ENCODE assay signal across 17 mouse cellular contexts in genomic region chrX:6482268-6482667, GRCm38 (mm10).
A peak's percentile ranks its signal among the peaks of the same experiment; 100 is the strongest.
DNase-seq lines count a peak whose midpoint lies in the region; ATAC-seq and TF ChIP-seq lines count a peak whose summit lies in the region.
"Had no signal": no experiment of that assay in that cellular context is flagged by ENCODE, and none has a peak within 500 bp of the region (broad histone marks: within the 10 kb centered on the region; RNA-seq: fewer than 3 reads in every experiment).

No protein-coding gene starts in this region.

- POLR2A ChIA-PET in Patski (lab: Charles Lee): no interaction called here

- H3K4me2 ChIP-seq in heart, postnatal 0 days (ENCODE audit: low read depth, low read length): no peak overlapping the region
- H3K4me2 ChIP-seq in heart, embryonic 11.5 days: no peak overlapping the region
- no peak overlapping the region for H3K4me2 ChIP-seq in CH12.LX (ENCODE audit: insufficient read depth, low read depth, poor library complexity, severe bottlenecking)
- H3K4me2 ChIP-seq: embryonic facial prominence, embryonic 15.5 days; limb, embryonic 15.5 days; liver, embryonic 15.5 days; neural tube, embryonic 13.5 days had no signal

- H3K9me3 ChIP-seq in heart, postnatal 0 days (replicated peaks; ENCODE audit: control insufficient read depth, low read length): no peaks in the 10 kb centered on the region
- no peaks in the 10 kb centered on the region for H3K9me3 ChIP-seq in heart, embryonic 11.5 days (replicated peaks; ENCODE audit: control insufficient read depth, low read length)
- H3K9me3 ChIP-seq in CH12.LX (replicated peaks; ENCODE audit: low read length): no peaks in the 10 kb centered on the region
- H3K9me3 ChIP-seq: embryonic facial prominence, embryonic 15.5 days; forebrain, embryonic 10.5 days; limb, embryonic 15.5 days; liver, embryonic 15.5 days; neural tube, embryonic 13.5 days had no signal

- in situ Hi-C loops in CH12.LX (cut with MboI; ENCODE audit: low pct_ligation_motif_present, low pct_unique_long_range_greater_than_20kb, low sequenced_read_pairs) (loop anchor here (25.0 kb wide), 1 partner anchor 220 kb away; no protein-coding TSS in a partner anchor), Patski (cut with MboI; ENCODE audit: low pct_unique_long_range_greater_than_20kb) (no loop called here)

- no peaks in the 10 kb centered on the region for H3K79me2 ChIP-seq in CH12.LX (replicated peaks; ENCODE audit: control insufficient read depth, extremely low read depth, insufficient read depth, poor library complexity, severe bottlenecking)

- H3K9ac ChIP-seq in heart, postnatal 0 days (replicated peaks; ENCODE audit: low read depth, low read length): no peak overlapping the region
- H3K9ac ChIP-seq in heart, embryonic 11.5 days (ENCODE audit: low read depth, low read length): no peak overlapping the region
- H3K9ac ChIP-seq in CH12.LX (ENCODE audit: insufficient read depth, low read depth): no peak overlapping the region
- H3K9ac ChIP-seq: embryonic facial prominence, embryonic 15.5 days; limb, embryonic 15.5 days; liver, embryonic 15.5 days; neural tube, embryonic 13.5 days had no signal

- WGBS in heart, postnatal 0 days: 70% methylated on average over 4 of the region's 4 CpGs
- 68% methylated on average over 4 of the region's 4 CpGs for WGBS in heart, embryonic 11.5 days (ENCODE audit: insufficient replicate concordance)

- peak; percentile 24 for TF ChIP-seq RAD21 in CH12.LX (IDR thresholded peaks at IDR 0.05; ENCODE audit: low read depth, low read length)

- H3K27me3 ChIP-seq in heart, postnatal 0 days (ENCODE audit: control insufficient read depth, insufficient read depth, low read length): no peaks in the 10 kb centered on the region
- H3K27me3 ChIP-seq in heart, embryonic 11.5 days (ENCODE audit: control insufficient read depth, insufficient read depth, low read length): no peaks in the 10 kb centered on the region
- no peaks in the 10 kb centered on the region for H3K27me3 ChIP-seq in CH12.LX (replicated peaks)
- no peaks in the 10 kb centered on the region for H3K27me3 ChIP-seq in Patski
- H3K27me3 ChIP-seq: embryonic facial prominence, embryonic 15.5 days; limb, embryonic 15.5 days; liver, embryonic 15.5 days; neural tube, embryonic 13.5 days had no signal

- H3K4me3 ChIP-seq in heart, postnatal 0 days (ENCODE audit: low read depth, low read length): no peak overlapping the region
- H3K4me3 ChIP-seq in heart, embryonic 11.5 days (ENCODE audit: low read depth, low read length): no peak overlapping the region
- H3K4me3 ChIP-seq in left cerebral cortex, adult 2 months: no peak overlapping the region
- H3K4me3 ChIP-seq in CH12.LX (replicated peaks in 1 of 3; ENCODE audit: low read depth in 2 of 3, low read length in 2 of 3, poor library complexity in 1 of 3): no peak overlapping the region
- H3K4me3 ChIP-seq: embryonic facial prominence, embryonic 15.5 days; forebrain, embryonic 10.5 days; limb, embryonic 15.5 days; liver, embryonic 15.5 days; neural tube, embryonic 13.5 days had no signal

- no peak overlapping the region for H3K27ac ChIP-seq in heart, postnatal 0 days (ENCODE audit: low read depth)
- no peak overlapping the region for H3K27ac ChIP-seq in heart, embryonic 11.5 days (ENCODE audit: low read depth, low read length)
- H3K27ac ChIP-seq in left cerebral cortex, adult 2 months: no peak overlapping the region
- H3K27ac ChIP-seq in CH12.LX (ENCODE audit: insufficient read depth, low read depth): no peak overlapping the region
- H3K27ac ChIP-seq: embryonic facial prominence, embryonic 15.5 days; forebrain, embryonic 10.5 days; limb, embryonic 15.5 days; liver, embryonic 15.5 days; neural tube, embryonic 13.5 days had no signal

- TF ChIP-seq POLR2A in CH12.LX (IDR thresholded peaks at IDR 0.05; ENCODE audit: low read depth, low read length): no peak

- DNase-seq in heart, postnatal 0 days (ENCODE audit: low spot score): no peak
- no peak for DNase-seq in left cerebral cortex, adult 2 months (ENCODE audit: extremely low spot score in 1 of 2, low spot score in 2 of 2)
- no peak for DNase-seq in left cerebral cortex, postnatal 25 days (ENCODE audit: low spot score in 2 of 2)
- DNase-seq in CH12.LX (ENCODE audit: extremely low read depth) (no peak), Patski (ENCODE audit: low read depth, low spot score) (no peak)
- DNase-seq in yolk sac, embryonic 10.5 days (ENCODE audit: low spot score): no peak
- DNase-seq: heart, adult 11 months; layer of hippocampus, postnatal 36 days; lung, postnatal 4 days; thymus, postnatal 36 days had no signal

- dilution Hi-C loops in CH12.LX (cut with MboI; ENCODE audit: extremely low pct_ligation_motif_present, extremely low pct_unique_long_range_greater_than_20kb, low sequenced_read_pairs): no loop called here

- no peak for ATAC-seq in heart, postnatal 0 days (ENCODE audit: insufficient read depth, low read depth)
- ATAC-seq in heart, embryonic 11.5 days (replicated peaks; ENCODE audit: insufficient number of reproducible peaks, low FRiP score, low TSS enrichment): no peak
- ATAC-seq in Patski: no peak
- ATAC-seq: inflammation-experienced regulatory T-cells, adult 6 months had no signal

- intact Hi-C loops in left cerebral cortex, adult 2 months (cut with DNase I): no loop called here
- intact Hi-C loops in left cerebral cortex, postnatal 25 days (cut with DNase I): no loop called here

- TF ChIP-seq EP300 in heart, postnatal 0 days (IDR thresholded peaks at IDR 0.05; ENCODE audit: low read depth): no peak
- TF ChIP-seq EP300 in CH12.LX (IDR thresholded peaks at IDR 0.05; ENCODE audit: low read length): no peak

- H3K36me3 ChIP-seq in heart, postnatal 0 days (replicated peaks; ENCODE audit: control insufficient read depth, insufficient read depth, low read length): no peaks in the 10 kb centered on the region
- H3K36me3 ChIP-seq in heart, embryonic 11.5 days (ENCODE audit: control insufficient read depth, insufficient read depth, low read length): no peaks in the 10 kb centered on the region
- no peaks in the 10 kb centered on the region for H3K36me3 ChIP-seq in CH12.LX (replicated peaks in 1 of 2; ENCODE audit: control insufficient read depth in 1 of 2, insufficient read depth in 1 of 2, low read length in 1 of 2)
- H3K36me3 ChIP-seq: embryonic facial prominence, embryonic 15.5 days; forebrain, embryonic 10.5 days; limb, embryonic 15.5 days; liver, embryonic 15.5 days; neural tube, embryonic 13.5 days had no signal

- CTCF ChIA-PET in Patski (lab: Charles Lee): interaction anchor here (0.8 to 2.7 kb wide), 5 partner anchors 13 to 200 kb away, joined by 3 to 10 read pairs (median 7); no protein-coding TSS in a partner anchor

- peak; percentile 32 for TF ChIP-seq CTCF in heart, postnatal 0 days (IDR thresholded peaks at IDR 0.05; ENCODE audit: low read depth)
- peak; percentile 32 for TF ChIP-seq CTCF in left cerebral cortex, adult 2 months (IDR thresholded peaks at IDR 0.05)
- TF ChIP-seq CTCF in CH12.LX (conservative IDR thresholded peaks at IDR 0.05 in 1 of 2, IDR thresholded peaks at IDR 0.05 in 1 of 2; ENCODE audit: low read depth in 2 of 2, low read length in 2 of 2) (peak in 1 of 2 experiments; percentile 26; a peak in 2 of 4 replicates), Patski (IDR thresholded peaks at IDR 0.05) (peak; percentile 64)

- H3K4me1 ChIP-seq in heart, postnatal 0 days (ENCODE audit: control insufficient read depth, insufficient read depth): no peaks in the 10 kb centered on the region
- H3K4me1 ChIP-seq in heart, embryonic 11.5 days (ENCODE audit: control insufficient read depth, insufficient read depth, low read length): no peaks in the 10 kb centered on the region
- no peaks in the 10 kb centered on the region for H3K4me1 ChIP-seq in CH12.LX (ENCODE audit: control insufficient read depth in 1 of 2, insufficient read depth in 2 of 2)
- H3K4me1 ChIP-seq: embryonic facial prominence, embryonic 15.5 days; limb, embryonic 15.5 days; liver, embryonic 15.5 days had no signal

TF ChIP-seq in CH12.LX, 34 proteins besides CTCF, POLR2A, EP300 and RAD21:
- TF ChIP-seq BHLHE40 (IDR thresholded peaks at IDR 0.05; ENCODE audit: low read depth, low read length) (no peak), MXI1 (IDR thresholded peaks at IDR 0.05; ENCODE audit: low read depth, low read length) (no peak), NELFE (IDR thresholded peaks at IDR 0.05; ENCODE audit: low read depth, low read length) (no peak), MAZ (IDR thresholded peaks at IDR 0.05; ENCODE audit: low read depth, low read length) (no peak), JUND (conservative IDR thresholded peaks at IDR 0.05; ENCODE audit: low read depth, low read length) (no peak), ELF1 (IDR thresholded peaks at IDR 0.05; ENCODE audit: low read depth, low read length) (no peak), RCOR1 (conservative IDR thresholded peaks at IDR 0.05; ENCODE audit: low read depth, low read length) (no peak), TCF12 (IDR thresholded peaks at IDR 0.05; ENCODE audit: low read depth, low read length) (no peak), UBTF (IDR thresholded peaks at IDR 0.05; ENCODE audit: low read depth, low read length) (no peak), PAX5 (IDR thresholded peaks at IDR 0.05; ENCODE audit: low read length) (no peak), E2F4 (IDR thresholded peaks at IDR 0.05; ENCODE audit: insufficient replicate concordance, low read depth, low read length) (no peak), ZNF384 (IDR thresholded peaks at IDR 0.05; ENCODE audit: low read depth, low read length) (no peak), USF2 (conservative IDR thresholded peaks at IDR 0.05; ENCODE audit: low read depth, low read length) (no peak)
TF ChIP-seq in CH12.LX: peak in this region for 0.
